Mouse (Mus musculus): ENCODE results near the gene Cldn14. TPM values are rescaled to one million over a fixed set of nuclear protein-coding genes. Genes with fewer than 3 reads are reported as not detected.

The Cldn14 gene
- polyA plus RNA-seq, 1 experiment, result not detected

DNA sequence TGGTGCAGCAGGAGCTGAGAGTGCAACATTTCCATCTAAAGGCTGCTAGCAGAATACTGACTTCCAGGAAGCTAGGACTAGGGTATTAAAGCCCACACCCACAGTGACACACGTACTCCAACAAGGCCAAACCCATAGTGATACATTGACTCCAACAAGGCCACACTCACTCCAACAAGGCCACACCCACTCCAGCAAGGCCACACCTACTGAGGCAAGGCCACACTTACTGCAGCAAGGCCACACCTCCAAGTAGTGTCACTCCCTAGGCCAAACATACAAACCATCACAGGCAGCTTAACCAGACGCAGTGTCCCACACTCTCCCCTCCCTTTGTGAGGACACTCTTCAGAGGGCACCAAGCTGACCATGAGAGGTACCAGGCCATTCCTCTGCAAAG is 29.3 kb downstream of the Cldn14 start:
- H3K27ac ChIP-seq (ENCODE audit: insufficient read depth, low read length), result no peak overlapping the region
- TF ChIP-seq CTCF (IDR thresholded peaks at IDR 0.05; ENCODE audit: borderline replicate concordance, insufficient read depth, low read length) (no peak), POLR2A (IDR thresholded peaks at IDR 0.05; ENCODE audit: low read depth, low read length) (no peak)
- no peaks in the 10 kb centered on the region for H3K4me1 ChIP-seq (ENCODE audit: control insufficient read depth, insufficient read depth, low read length)
- H3K4me3 ChIP-seq (ENCODE audit: insufficient read depth, low read length), result no peak overlapping the region

DNA sequence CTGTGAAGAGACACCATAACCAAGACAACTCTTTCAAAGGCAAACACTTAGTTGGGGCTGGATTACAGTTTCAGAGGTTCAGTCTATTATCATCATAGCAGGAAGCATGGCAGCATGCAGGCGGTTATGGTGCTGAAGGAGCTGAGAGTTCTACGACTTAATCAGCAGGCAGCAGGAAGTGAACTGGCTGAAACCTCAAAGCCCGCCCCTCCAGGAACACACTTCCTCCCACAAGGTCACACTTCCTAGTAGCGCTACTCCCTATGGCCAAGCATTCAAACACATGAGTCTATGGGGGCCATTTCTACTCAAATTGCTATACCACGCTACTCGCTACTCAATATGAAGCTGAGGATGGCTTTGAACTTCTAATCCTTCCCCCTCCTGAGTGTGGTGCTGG is 31.1 kb downstream of the Cldn14 start:
- Histone ChIP-seq H3K4me1 (ENCODE audit: control insufficient read depth, insufficient read depth, low read length) (no peaks in the 10 kb centered on the region), H3K4me3 (ENCODE audit: insufficient read depth, low read length) (no peak overlapping the region), H3K27ac (ENCODE audit: insufficient read depth, low read length) (no peak overlapping the region)
- no peak for TF ChIP-seq POLR2A (IDR thresholded peaks at IDR 0.05; ENCODE audit: low read depth, low read length)
- TF ChIP-seq CTCF (IDR thresholded peaks at IDR 0.05; ENCODE audit: borderline replicate concordance, insufficient read depth, low read length), result no peak

DNA sequence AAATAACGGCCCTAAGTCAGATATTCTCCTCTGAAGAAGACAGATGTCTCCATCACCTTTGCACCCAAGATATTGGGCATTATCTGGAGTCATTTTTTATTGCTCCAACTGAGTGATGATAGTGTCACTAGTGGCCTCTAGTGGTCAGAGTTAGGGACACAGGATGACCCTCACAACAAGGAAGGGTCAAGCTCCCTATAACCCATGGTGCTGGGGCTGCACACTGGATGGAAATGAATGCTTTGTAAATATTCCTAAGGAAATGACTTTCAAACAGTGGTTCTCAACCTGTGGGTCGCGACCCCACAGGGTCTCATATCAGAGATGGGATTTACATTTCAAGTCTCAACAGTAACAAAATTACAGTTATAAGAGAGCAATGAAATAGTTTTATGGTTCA is 31.7 kb downstream of the Cldn14 start:
- Histone ChIP-seq H3K27ac (ENCODE audit: insufficient read depth, low read length) (no peak overlapping the region), H3K4me1 (ENCODE audit: control insufficient read depth, insufficient read depth, low read length) (no peaks in the 10 kb centered on the region), H3K4me3 (ENCODE audit: insufficient read depth, low read length) (no peak overlapping the region)
- TF ChIP-seq CTCF (IDR thresholded peaks at IDR 0.05; ENCODE audit: borderline replicate concordance, insufficient read depth, low read length) (no peak), POLR2A (IDR thresholded peaks at IDR 0.05; ENCODE audit: low read depth, low read length) (no peak)

DNA sequence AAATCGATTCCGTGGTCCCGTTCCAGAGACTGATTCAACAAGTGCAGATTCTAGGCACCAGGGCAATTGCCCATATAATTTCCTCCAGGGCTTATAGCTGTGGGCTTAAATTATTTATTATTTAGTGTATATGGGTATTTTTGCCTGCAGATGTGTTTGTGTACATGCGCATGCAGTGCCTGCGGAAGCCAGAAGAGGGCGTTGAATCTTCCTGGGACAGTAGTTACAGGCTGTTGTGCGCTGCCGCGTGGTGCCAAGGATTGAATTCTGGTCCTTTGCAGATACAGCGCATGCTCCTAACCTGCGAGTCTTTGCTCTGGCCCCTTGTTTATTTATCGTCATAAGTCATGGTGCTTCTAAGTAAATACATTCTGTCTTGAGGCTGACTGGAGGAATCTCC is 33.2 kb downstream of the Cldn14 start:
- no peaks in the 10 kb centered on the region for H3K4me1 ChIP-seq (ENCODE audit: control insufficient read depth, insufficient read depth, low read length)
- H3K4me3 ChIP-seq (ENCODE audit: insufficient read depth, low read length), result no peak overlapping the region
- H3K27ac ChIP-seq (ENCODE audit: insufficient read depth, low read length), result no peak overlapping the region
- TF ChIP-seq POLR2A (IDR thresholded peaks at IDR 0.05; ENCODE audit: low read depth, low read length), result no peak
- no peak for TF ChIP-seq CTCF (IDR thresholded peaks at IDR 0.05; ENCODE audit: borderline replicate concordance, insufficient read depth, low read length)

DNA sequence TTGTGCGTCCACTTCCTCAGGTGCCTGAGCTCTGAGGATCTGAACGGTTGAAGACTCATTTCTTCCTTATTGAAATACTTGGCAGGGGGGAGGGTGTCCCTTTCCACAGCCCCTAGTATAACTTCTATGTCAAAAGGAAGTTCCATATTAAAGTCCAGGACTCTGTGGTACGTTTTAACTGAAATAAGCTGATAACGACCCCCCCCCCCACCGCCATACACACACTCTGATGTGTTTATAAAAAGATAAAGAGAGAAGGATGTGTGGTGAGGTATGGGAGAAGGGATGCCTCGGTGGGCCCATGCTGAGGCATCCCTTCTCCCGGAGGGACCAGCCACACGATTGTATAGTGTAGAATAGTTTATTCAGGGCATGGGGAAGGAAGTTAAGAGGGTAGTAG is 34.4 kb downstream of the Cldn14 start:
- no peak overlapping the region for H3K27ac ChIP-seq (ENCODE audit: insufficient read depth, low read length)
- no peak for TF ChIP-seq CTCF (IDR thresholded peaks at IDR 0.05; ENCODE audit: borderline replicate concordance, insufficient read depth, low read length)
- no peak for TF ChIP-seq POLR2A (IDR thresholded peaks at IDR 0.05; ENCODE audit: low read depth, low read length)
- no peak overlapping the region for H3K4me3 ChIP-seq (ENCODE audit: insufficient read depth, low read length)
- no peaks in the 10 kb centered on the region for H3K4me1 ChIP-seq (ENCODE audit: control insufficient read depth, insufficient read depth, low read length)

DNA sequence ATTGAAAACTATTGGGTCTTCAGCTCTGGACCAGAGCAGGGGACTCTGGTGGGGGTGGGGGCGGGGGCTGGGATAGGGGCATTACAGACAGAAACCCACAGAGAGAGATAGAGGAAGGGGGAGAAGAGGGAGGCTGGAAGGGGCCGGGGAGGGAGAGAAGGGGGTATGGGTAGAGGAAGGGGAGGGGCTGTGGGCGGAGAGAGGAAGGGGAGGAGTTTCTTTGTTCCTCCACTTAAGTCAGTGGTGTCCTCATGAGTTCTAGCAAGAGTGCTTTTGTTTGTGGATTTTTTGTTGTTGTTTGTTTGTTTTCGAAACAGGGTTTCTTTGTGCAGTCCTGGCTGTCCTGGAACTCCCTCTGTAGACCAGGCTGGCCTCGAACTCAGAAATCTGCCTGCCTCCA is 35.1 kb downstream of the Cldn14 start:
- Histone ChIP-seq H3K4me3 (ENCODE audit: insufficient read depth, low read length) (no peak overlapping the region), H3K4me1 (ENCODE audit: control insufficient read depth, insufficient read depth, low read length) (no peaks in the 10 kb centered on the region), H3K27ac (ENCODE audit: insufficient read depth, low read length) (no peak overlapping the region)
- TF ChIP-seq POLR2A (IDR thresholded peaks at IDR 0.05; ENCODE audit: low read depth, low read length) (no peak), CTCF (IDR thresholded peaks at IDR 0.05; ENCODE audit: borderline replicate concordance, insufficient read depth, low read length) (no peak)

DNA sequence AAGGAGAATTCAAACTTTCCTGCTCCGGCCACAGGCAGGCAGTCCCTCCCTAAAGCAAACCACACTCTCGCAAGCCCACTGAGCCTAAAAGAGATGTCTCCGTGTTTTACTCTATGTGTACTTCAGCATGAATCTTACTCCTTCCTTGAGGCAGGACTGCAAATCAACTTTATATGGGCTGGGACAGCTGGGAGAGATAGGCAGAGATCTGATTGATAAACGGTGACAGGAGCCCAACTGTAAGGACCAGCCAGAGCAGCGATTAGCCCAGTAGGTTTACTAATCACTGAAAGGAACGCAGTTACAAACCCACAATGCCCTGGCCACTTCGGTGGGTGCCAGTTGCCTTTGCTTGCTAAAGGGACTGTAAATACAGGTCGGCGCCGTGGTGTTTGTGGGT is 35.5 kb downstream of the Cldn14 start:
- Histone ChIP-seq H3K4me1 (ENCODE audit: control insufficient read depth, insufficient read depth, low read length) (no peaks in the 10 kb centered on the region), H3K4me3 (ENCODE audit: insufficient read depth, low read length) (no peak overlapping the region)

DNA sequence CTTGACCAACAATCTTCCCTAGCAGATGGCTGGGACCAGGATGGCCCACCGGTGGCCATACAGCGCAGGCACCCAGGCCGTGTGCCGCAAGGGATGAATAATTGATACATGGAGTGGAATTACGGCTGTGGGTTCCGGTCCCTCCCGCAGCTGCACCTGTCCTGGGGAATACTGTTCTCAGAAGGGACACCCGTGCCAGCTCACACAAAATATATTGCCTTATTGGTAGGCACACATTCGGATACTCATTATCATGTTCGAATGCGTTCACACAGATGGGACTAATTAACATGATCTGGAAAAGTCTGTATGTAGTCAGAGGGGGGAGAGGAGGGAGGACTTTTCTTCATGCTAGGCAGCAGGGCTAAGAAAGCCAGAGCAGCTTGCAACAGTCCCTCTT is 37.6 kb downstream of the Cldn14 start:
- TF ChIP-seq CTCF (IDR thresholded peaks at IDR 0.05; ENCODE audit: borderline replicate concordance, insufficient read depth, low read length) (no peak), POLR2A (IDR thresholded peaks at IDR 0.05; ENCODE audit: low read depth, low read length) (no peak)
- Histone ChIP-seq H3K27ac (ENCODE audit: insufficient read depth, low read length) (no peak overlapping the region), H3K4me1 (ENCODE audit: control insufficient read depth, insufficient read depth, low read length) (no peaks in the 10 kb centered on the region), H3K4me3 (ENCODE audit: insufficient read depth, low read length) (no peak overlapping the region)

More for the DNA sequence above, 35.5 kb downstream of the Cldn14 start:
- TF ChIP-seq POLR2A (IDR thresholded peaks at IDR 0.05; ENCODE audit: low read depth, low read length) (no peak), CTCF (IDR thresholded peaks at IDR 0.05; ENCODE audit: borderline replicate concordance, insufficient read depth, low read length) (no peak)
- no peak overlapping the region for H3K27ac ChIP-seq (ENCODE audit: insufficient read depth, low read length)

DNA sequence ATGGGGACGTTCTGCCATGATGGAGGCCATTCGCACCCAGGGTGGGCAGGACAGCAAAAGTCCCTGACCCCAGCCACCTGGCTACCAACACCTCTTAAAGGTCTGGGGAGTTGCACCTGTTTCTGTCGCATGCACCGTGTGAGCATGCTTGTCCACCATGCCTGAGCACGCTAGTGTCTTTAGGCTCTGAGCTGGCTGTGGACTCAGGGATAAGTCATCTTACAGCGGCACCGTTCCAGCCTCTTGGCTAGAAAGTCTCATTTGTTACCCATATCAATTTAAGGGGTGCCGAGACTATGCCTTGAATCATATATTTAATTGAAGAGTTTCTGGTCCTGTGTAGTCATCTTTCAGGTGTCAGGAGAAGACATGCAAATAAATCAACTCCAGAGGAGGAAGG is 40.7 kb downstream of the Cldn14 start:
- peaks cover 5% of the 10 kb centered on the region; the same call in 1 of the 2 replicates for H3K4me1 ChIP-seq (ENCODE audit: control insufficient read depth, insufficient read depth, low read length)
- H3K4me3 ChIP-seq (ENCODE audit: insufficient read depth, low read length), result no peak overlapping the region
- TF ChIP-seq POLR2A (IDR thresholded peaks at IDR 0.05; ENCODE audit: low read depth, low read length) (no peak), CTCF (IDR thresholded peaks at IDR 0.05; ENCODE audit: borderline replicate concordance, insufficient read depth, low read length) (no peak)

DNA sequence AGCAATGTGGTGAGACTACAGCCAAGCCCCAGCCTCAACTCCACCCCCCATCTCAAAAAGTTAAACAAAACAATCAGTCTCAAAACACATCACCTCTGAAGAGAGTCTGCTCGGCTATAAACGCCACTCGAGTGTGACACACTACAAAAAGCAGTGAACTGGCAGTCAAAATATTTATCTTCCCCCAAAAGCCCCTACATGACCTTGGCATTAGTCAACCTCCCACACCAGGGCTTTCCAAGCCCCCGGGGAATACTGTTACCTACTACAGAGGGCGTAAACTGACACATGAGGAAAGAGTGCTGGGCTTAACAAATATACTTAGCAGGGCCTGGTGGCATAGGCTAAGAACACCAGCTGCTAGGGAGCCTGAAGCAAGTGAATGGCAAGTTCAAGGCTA is 46.4 kb downstream of the Cldn14 start:
- TF ChIP-seq CTCF (IDR thresholded peaks at IDR 0.05; ENCODE audit: borderline replicate concordance, insufficient read depth, low read length) (no peak), POLR2A (IDR thresholded peaks at IDR 0.05; ENCODE audit: low read depth, low read length) (no peak)

More for the DNA sequence above, 40.7 kb downstream of the Cldn14 start:
- no peak overlapping the region for H3K27ac ChIP-seq (ENCODE audit: insufficient read depth, low read length)

More for the DNA sequence above, 46.4 kb downstream of the Cldn14 start:
- H3K27ac ChIP-seq (ENCODE audit: insufficient read depth, low read length), result 0 out of 2 replicates have a peak overlapping the region, but pooled peaks have one; percentile 12
- peaks cover 8% of the 10 kb centered on the region for H3K4me1 ChIP-seq (ENCODE audit: control insufficient read depth, insufficient read depth, low read length)
- H3K4me3 ChIP-seq (ENCODE audit: insufficient read depth, low read length), result no peak overlapping the region
